Mouse (Mus musculus): ENCODE measurements at regions not wholly inside any gene's neighbourhood (a gene's known extent, or its start where the extent isn't known, plus 50 kb on each side); places are given as distances from the start of the nearest gene placed in this dataset.
A peak's percentile ranks its signal among the peaks of the same experiment; 100 is the strongest.
"Not testable (repeated sequence)": the region's sequence is repeated elsewhere in the genome, so short reads cannot be mapped to it uniquely, and the experiment has no call there.

DNA sequence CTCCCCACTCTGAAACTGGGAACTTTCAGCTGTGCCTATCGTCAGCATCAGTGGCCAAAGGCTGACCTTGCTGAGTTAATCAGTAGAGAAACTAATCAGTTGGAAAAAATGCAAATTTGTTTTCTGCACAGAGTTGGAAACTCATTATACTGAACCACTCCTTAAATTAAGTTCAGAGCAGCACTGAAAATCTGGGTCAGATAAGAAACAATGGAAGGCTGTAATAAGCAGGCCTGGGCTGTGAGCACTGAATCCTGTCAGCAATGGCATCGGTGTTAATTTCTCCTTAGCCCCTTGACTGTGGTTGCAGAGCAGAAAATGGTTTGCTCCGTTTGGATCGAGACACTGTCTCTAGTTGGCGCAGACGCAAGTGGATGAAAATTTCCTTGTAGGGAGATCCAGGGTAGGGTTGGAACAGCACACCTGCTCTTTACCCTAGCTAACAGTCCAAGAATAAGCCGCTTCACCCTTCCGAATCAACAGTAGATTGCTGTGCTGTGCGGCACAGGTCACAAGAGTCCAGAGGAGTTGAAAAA is 289.4 kb downstream of the Tox3 start:
- DNase-seq (ENCODE audit: low spot score in 2 of 2): no peak

DNA sequence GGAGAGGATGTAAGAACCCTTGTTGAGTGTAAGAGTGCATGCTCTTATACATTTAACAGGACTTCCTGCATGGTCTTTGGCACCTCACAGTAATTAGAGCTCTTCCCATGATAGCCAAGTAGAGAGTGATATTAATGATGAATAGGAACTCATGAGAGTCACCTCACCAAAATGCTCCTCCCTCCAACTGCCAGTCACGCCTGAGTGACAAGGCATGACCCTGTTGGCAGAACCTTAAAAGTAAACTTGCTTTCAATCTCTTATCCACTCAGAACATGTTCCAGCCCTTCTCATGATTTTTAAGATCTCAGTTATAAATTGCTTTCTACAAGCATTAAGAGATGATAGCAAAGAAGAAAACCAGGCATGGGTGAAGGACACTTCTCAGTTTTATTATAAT is 291.8 kb downstream of the Tox3 start:
- no peak for DNase-seq (ENCODE audit: low spot score in 2 of 2)

DNA sequence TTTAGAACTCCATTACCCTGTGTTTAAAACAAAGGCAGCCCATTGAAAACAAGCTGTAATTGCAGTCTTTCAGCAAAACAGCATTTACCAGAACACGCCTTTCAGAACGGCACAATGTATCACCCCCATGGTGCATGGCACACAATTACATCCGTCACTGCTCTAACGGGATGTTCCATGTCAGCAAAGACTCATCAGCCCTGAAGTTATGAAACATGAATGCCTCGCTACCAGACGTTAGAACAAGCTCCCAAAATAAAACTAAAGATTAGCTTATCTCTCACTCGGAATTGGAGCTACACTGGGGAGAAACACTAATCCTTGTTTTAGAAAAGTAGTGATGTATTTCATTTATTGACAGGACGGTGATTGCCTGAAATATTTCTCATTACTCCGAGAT is 301.4 kb downstream of the Tox3 start:
- DNase-seq (ENCODE audit: low spot score in 2 of 2): no peak

DNA sequence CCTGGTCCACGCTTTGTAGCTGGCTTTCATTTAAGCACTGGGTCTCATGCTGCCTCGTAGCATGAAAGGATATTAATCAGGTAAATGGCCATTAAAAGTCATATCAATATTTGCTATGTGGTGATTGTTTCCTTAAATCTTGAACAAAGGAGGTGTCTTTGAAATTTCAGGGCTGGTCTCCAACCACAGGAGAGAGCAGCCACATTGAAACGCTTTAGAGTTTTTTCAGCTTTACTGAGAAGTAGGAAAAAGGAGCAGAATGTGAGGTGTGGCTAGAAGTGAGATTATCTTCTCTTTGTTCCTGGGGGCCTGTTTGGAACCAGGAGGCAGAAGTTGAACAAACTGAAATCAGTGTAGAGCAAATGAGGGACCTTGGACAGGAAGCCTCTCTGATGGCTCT is 311.7 kb downstream of the Tox3 start:
- DNase-seq (ENCODE audit: low spot score in 2 of 2): no peak

DNA sequence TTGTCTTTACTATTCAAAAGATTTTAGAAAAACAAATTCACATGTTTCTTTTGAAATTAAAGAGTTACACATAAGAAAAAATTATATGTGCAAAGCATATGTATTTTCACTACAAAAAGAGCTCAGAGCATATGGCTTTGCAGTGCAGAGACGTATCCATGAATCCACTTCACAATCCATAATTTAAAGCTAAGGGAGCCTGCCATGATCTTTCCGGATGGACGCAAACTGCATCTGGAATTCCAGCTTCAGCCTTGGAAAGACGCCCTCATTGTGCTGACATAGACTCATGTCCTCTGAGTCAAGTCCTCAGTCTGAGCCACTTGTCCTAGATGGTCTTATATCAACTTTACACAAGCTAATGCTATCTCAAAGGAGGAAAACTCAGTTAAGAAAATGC is 315.6 kb downstream of the Tox3 start:
- DNase-seq (ENCODE audit: low spot score in 2 of 2): no peak

DNA sequence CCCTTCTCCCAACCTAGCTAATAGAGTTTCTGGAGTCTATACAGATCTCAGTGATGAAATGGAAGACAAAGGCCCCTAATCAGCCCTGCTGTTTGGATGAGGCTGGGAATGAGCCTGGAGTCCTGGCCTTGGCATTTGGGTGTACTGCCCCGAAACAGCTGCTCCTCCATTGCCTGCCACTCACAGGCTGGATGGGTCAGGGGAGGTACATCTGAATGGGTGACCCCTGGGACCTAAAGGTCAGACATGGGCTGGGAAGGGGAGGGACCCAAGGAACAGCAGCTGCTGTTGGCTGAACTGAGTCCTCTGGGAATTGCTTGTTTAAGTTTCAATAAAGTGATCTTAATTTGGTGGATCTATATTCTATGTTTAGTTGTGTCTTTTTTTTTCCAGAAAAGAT is 316.9 kb downstream of the Tox3 start:
- no peak for DNase-seq (ENCODE audit: low spot score in 2 of 2)

DNA sequence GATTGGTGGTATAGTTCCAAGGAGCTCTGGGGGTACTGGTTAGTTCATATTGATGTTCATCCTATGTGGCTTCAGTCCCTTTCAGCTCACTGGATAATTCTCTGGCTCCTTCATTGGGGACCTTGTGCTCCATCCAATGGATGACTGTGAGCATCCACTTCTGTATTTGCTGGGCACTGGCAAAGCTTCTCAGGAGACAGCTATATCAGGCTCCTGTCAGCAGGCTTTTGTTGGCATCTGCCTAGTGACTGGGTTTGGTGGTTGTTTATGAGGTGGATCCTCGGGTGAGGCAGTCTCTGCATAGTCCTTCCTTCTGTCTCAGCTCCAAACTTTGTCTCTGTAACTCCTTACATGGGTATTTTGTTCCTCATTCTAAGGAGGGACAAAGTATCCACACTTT is 330.2 kb downstream of the Tox3 start:
- DNase-seq (ENCODE audit: low spot score in 2 of 2): not testable (repeated sequence)

DNA sequence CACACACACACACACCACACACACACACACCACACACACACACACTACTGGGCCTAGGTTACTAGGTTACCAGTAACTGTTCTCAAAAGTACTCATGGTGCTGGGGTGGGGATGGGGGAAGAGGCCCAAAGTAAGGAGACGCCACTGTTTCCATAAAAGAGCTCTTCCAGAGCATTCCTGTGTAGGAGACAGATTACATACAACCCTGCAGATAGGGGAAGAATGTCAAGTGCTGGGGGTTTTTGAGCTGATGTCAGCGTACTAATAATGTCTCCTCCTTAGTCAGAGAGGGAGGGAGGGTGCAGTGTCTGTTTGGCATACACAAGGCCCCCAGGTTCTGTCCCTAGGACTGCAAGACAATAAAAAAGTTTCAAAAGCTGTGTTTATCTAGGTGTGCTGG is 334.4 kb downstream of the Tox3 start:
- DNase-seq (ENCODE audit: low spot score in 2 of 2): no peak

DNA sequence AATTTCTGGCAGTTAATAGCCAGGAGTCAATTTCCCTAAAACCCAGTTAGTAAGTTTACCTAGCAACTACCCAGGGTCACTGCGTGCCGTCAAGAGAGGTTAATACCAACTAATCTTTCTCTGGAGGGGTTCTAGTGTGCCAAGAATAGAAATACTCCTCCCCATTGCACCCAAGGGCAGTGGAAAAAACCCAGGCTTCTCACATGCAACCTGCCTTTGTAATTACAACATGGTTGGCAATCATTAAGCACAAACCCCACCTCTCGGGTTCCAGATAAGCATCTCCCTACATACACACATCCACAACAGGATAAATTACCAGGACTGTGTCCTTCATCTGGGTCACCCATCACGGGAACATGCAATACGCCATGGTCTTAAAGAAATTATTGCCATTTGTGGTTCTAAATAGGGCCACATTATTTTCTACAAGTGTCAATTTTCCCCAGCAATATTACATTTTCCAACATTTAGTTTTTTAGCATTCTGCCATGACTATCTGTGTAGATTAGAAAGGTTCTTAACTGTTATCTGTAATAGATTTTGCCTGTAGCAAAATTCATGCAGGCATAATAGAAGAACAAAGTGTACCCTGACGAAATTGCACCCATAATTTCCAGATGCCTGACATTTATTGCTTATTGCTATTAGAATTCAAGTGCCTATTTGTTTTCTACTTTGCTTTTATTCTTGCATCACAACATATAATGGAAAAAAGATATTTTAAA is 336.3 kb downstream of the Tox3 start:
- DNase-seq (ENCODE audit: low spot score in 2 of 2): no peak

DNA sequence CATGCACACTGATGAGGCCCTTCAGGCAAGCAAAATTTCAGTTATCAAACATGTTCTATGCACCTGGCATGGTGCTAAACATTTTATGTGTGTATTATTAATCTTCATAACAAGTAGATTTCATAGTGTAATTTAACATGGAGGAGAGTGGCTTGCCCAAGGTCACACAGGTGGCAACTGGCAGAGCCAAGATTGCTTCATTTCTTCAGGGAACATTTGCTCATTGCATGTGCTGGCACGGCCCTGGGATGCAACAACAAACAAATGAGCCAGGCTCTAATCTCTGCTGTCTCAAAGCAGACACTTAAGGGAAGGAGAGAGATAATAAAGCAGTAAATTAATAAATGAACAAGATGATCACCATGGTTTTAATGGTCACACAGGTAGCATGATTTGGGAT is 338.7 kb downstream of the Tox3 start:
- no peak for DNase-seq (ENCODE audit: low spot score in 2 of 2)

DNA sequence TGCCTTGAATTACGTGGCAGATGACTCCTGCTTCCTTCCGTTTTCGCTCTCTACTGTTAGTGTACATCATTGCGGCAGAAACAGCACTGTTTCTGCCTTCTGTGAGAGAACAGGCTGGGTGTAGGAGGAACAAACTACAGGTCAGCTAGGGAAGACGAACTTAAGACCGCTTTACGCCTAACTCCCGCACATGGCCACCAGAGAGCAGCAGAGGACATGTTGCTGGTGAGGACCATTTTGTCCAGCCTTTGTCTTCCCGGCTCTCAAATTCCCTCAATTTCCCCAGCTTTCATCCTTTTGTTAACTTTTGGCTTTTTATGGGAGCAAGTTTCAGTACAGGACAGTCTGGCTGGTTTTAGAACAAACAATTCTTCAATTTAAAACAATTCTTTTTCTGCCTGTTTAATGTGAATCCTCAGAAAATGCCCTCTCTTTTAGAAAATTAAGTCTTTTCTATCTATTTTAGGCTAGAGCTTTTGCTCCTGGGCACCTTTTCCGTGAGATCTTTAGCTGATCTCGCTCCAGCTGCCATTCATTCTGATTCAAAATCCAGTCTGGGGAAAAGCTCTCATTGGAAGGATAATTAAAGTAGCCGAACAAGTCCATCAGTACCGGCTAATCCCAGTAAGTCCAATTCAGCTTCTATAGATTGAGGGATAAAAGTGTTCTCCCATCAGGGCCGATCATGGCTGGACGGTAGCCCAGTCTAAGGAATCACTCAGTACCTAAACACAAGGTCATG is 347.1 kb downstream of the Tox3 start:
- DNase-seq (ENCODE audit: low spot score in 2 of 2): peak; percentile 85 to 90

DNA sequence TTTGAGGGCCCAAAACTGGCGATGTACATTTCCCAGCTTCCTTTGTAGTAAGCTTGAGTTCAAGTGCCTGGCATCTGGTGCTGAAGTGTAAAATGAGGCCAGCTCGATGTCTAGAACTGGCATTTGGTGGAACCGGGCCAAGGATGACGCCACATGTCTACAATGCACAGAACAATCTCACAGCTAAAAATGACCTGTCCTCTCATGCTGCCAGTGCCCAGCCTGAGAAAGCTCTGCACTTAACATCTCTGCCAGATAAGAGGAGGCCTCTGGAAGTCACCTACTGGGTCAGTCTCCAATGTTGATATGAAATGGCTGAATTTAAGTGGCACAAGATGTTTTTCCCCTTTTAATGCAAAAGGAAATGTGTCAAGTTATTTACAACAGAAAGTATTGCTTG is 354.4 kb downstream of the Tox3 start:
- DNase-seq (ENCODE audit: low spot score in 2 of 2): no peak

DNA sequence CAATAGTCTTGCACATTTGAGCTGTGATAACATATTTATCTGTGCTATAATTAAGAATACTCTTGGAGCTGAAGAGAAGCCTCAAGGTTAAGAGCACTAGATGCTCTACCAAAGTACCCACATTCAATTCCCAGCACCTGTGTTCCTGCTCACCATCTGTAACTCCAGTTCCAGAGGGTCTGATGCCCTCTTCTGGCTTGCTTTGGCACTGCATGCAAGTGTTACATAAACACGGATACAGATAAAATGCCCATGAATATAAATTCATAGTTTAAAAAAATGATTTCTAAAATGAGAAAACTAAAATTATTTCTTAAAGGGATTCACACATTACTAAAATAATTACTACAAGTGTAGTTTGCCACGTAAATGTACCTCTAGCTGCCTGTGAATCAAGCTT is 364.3 kb downstream of the Tox3 start:
- no peak for DNase-seq (ENCODE audit: low spot score in 2 of 2)

DNA sequence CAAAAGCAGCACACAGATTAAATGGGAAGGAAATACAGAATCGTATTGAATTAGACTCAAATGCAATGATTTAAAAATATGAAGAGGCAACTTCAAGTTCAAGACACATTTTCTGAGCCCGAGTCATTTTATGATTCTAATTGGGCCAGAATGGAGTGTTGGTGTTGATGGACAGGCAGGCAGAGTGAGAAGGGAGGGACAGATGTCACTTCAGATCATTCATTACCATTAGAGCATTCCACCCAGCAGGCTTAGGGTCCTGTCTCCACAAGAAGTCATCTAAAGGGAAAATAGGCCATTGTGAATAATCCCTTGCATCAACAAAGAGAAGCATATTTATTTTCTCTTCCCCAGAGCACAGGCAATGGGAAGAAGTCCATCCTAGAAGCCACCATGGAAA is 365.6 kb downstream of the Tox3 start:
- DNase-seq (ENCODE audit: low spot score in 2 of 2): no peak

DNA sequence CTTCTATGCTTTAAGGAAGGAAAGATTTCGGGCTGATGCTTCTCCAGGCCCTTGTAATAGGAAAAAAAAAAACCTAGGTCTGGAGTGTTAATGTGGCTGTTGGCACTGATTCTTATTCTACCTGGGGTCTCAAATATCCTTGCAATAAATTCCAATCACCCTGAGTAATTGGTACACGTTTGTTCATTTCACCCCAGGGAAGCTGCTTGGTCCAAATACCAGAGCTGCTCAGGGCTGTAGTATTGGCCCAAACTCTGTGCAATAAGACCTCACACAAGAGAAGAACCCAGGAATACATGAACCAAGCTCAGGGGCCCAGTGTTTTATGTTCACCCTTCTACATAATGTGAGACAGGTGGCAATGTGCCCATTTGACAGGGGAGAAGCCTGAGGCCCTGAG is 366.8 kb downstream of the Tox3 start:
- DNase-seq (ENCODE audit: low spot score in 2 of 2): no peak

DNA sequence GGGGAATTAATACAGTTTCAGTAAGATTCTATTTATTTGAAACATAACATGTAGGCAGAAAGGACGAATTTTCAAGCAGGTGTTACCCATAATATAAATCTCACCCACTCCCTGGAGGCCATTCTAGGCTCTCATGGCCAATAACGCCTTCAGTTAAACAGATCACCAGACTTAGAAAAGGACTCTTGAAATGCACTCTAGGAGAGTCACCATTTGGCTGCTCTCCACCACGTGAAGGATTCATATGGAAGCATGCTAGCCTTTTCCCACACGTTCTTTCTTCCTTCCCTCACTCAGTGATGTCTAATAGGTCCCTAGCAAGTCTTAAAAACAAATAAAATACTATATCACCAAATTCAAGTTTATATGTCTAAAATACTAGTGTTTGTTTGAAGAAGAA is 367.7 kb downstream of the Tox3 start:
- no peak for DNase-seq (ENCODE audit: low spot score in 2 of 2)

DNA sequence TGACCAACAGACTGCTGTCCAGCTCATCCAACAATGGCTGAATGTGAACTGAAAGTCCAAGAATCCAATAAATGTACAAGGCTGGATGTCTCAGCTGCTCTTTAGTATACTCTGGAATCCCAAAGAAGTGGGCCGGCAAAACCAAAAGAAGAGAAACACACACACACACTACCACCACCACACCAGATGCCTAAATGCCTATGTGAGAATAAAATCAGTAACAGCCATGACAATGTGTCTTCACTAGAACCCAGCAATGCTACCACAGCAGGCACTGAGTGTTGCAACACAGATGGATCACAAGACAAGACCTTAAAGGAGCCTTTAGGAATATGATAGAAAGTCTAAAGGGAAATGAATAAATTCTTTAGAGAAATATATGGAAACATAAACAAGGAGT is 385.3 kb downstream of the Tox3 start:
- no peak for DNase-seq (ENCODE audit: low spot score in 2 of 2)

DNA sequence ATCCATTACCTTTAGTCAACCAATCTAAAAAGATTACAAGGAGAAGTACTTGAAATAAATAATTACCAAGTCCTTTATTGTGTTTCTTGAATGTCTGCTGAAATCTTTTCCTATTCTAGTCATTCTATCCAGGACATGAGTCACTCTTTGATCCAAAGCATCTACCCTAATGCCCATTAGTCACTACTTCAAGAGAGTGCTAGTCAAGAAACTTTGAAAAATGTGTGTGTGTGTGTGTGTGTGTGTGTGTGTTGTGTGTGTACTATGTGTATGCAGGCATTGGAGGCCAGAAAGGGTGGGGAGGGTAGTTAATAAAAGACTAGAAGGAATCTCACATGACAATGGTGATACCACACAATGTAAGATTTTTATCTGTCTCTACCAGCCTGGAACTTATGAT is 390.7 kb downstream of the Tox3 start:
- no peak for DNase-seq (ENCODE audit: low spot score in 2 of 2)

DNA sequence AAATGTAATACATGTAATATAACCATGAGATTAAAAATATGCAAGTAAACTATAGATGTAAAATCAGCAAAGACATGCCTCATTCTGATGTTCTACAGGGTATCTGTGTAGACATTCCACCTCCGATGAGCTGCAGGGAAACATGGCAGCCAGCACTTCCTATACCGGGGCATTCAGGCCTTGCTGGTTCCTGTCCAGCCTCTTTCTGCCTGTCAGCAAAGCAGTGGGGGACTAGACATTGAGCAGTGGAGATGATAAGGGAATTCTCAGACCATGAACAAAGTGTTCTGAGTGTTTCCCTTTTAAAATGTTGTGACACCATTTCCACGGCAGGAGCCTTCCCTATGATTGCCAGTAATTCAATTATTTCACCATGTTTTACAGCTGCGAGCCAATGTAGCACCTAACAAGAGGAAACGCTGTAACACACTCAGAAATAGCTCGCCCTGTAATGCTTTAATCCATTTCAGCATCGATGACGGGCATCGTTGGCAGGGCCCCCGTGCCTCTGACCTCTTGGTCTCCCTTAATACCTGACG is 391.6 kb downstream of the Tox3 start:
- peak in 1 of 2 experiments; percentile 13 for DNase-seq (ENCODE audit: low spot score in 2 of 2)

DNA sequence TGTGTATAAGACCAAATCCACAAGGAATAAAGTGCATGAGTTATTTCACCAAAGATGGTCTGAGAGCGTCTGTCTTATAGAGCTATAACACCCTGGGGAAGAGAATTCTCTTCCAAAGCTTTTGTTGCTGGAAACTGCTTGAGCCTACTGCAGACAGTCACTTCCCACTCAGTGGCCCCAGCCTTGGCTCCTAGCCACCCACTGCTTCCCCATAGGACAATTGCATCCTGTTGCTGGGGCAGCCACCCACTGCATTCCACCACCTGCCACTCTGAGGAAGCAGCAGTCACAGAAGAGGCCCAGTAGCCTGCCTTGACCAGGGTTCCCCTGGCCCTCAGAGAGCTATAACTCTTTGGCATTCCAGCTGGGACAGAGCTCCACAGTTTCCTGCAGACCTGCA is 409.3 kb downstream of the Tox3 start:
- DNase-seq (ENCODE audit: low spot score in 2 of 2): peak; percentile 22 to 37

DNA sequence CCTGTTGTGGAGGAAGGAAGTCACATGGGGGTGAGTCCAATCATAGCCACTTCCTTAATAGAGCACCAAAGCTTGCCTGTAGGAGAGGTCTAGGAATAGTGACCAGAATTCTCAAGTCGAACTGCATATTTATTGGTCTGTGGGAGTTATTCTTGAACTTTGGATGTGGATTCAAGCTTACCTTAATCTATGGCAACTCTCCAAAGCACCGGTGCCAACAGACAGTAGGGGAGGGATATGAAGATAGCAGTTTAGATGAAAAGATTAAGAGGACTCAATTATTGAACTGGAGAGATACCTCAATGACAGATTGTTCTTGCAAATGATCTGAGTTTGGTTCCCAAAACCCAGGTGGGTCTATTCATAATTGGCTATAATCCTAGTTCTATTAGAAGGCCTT is 413.6 kb downstream of the Tox3 start:
- no peak for DNase-seq (ENCODE audit: low spot score in 2 of 2)

DNA sequence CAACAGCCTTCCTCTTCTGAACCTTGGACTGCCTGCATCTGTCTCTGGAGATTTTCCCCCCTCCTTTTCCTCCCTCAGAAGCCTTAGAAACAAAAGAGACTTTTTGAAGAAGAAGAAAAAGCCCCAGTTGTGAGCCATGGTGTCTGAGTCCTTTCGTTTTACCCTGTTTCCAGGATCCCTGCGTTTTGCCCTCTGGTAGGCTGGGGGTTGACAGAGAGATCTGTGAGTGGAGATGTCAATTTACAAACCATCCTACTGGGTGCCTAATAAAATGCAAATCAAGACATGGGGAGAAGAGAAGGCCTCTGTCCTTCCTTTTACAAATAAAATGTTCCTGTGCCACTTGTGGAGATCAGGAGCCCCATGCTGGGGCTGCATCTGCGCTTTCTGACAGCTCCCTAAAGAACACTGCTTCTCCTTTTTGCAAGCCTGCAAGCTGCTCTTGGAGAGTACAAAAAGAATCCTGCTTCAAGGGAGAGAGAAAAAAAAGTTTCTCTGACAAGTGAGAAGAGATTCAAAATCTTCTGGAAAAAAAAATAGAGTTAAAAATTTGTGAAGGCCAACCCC is 421.4 kb downstream of the Tox3 start:
- DNase-seq (ENCODE audit: low spot score in 2 of 2): no peak

Measured in layer of hippocampus, postnatal 10 days (tissue).